Mouse (Mus musculus): ENCODE measurements around the gene Zglp1. TPM values are rescaled to one million over a fixed set of nuclear protein-coding genes. Genes with fewer than 3 reads are reported as not detected.
"Not testable (repeated sequence)": the region's sequence is repeated elsewhere in the genome, so short reads cannot be mapped to it uniquely, and the experiment has no call there.

The Zglp1 gene
- polyA plus RNA-seq, 1 experiment from 2014 or later: 0.62 TPM

- no peak overlapping the region for H3K4me3 ChIP-seq
- peaks cover 16% of the 10 kb centered on the region; the same call in 1 of the 2 replicates for H3K27me3 ChIP-seq (replicated peaks)
- no peaks in the 10 kb centered on the region for H3K36me3 ChIP-seq
- WGBS (ENCODE audit: insufficient replicate concordance): 38% methylated on average over 10 of the region's 10 CpGs
- peaks cover 8% of the 10 kb centered on the region for H3K4me1 ChIP-seq
- H3K9me3 ChIP-seq (replicated peaks): no peaks in the 10 kb centered on the region
- peak; percentile 83 for ATAC-seq
- peak overlapping the region; percentile 12 for H3K4me2 ChIP-seq
- no peak overlapping the region for H3K27ac ChIP-seq
- H3K9ac ChIP-seq: no peak overlapping the region
Measured at GRCm38 (mm10) chr9:21051578-21051977, 15.3 kb downstream of the Zglp1 start.

GRCm38 (mm10) chr9:21045235-21045634 lies 21.7 kb downstream of the Zglp1 start:
- Histone ChIP-seq H3K4me1 (peaks cover 21% of the 10 kb centered on the region), H3K4me3 (no peak overlapping the region), H3K4me2 (no peak overlapping the region), H3K36me3 (no peaks in the 10 kb centered on the region), H3K9me3 (replicated peaks) (no peaks in the 10 kb centered on the region), H3K9ac (no peak overlapping the region), H3K27me3 (replicated peaks) (peaks cover 9% of the 10 kb centered on the region), H3K27ac (no peak overlapping the region)
- no peak for ATAC-seq
- 56% methylated on average over 3 of the region's 3 CpGs for WGBS (ENCODE audit: insufficient replicate concordance)

- 58% methylated on average over 1 of the region's 1 CpGs for WGBS (ENCODE audit: insufficient replicate concordance)
- H3K9me3 ChIP-seq (replicated peaks); H3K27ac ChIP-seq; H3K4me3 ChIP-seq; H3K36me3 ChIP-seq; ATAC-seq; H3K4me2 ChIP-seq; H3K9ac ChIP-seq: not testable (repeated sequence)
- peaks cover 10% of the 10 kb centered on the region for H3K27me3 ChIP-seq (replicated peaks)
- peaks cover 26% of the 10 kb centered on the region for H3K4me1 ChIP-seq
Measured at GRCm38 (mm10) chr9:21044785-21045184, 22.1 kb downstream of the Zglp1 start.

GRCm38 (mm10) chr9:21043563-21043962 lies 23.3 kb downstream of the Zglp1 start:
- ATAC-seq: no peak
- WGBS (ENCODE audit: insufficient replicate concordance): 38% methylated on average over 4 of the region's 4 CpGs
- no peaks in the 10 kb centered on the region for H3K36me3 ChIP-seq

GRCm38 (mm10) chr9:21041308-21041707 lies 25.6 kb downstream of the Zglp1 start:
- Histone ChIP-seq H3K4me2 (no peak overlapping the region), H3K36me3 (no peaks in the 10 kb centered on the region), H3K27ac (no peak overlapping the region), H3K9ac (no peak overlapping the region), H3K27me3 (replicated peaks) (peaks cover 41% of the 10 kb centered on the region), H3K4me1 (peaks cover 56% of the 10 kb centered on the region), H3K4me3 (no peak overlapping the region), H3K9me3 (replicated peaks) (no peaks in the 10 kb centered on the region)
- ATAC-seq: no peak
- 27% methylated on average over 4 of the region's 4 CpGs for WGBS (ENCODE audit: insufficient replicate concordance)

More at GRCm38 (mm10) chr9:21043563-21043962, 23.3 kb downstream of the Zglp1 start:
- H3K9ac ChIP-seq: no peak overlapping the region; the same call in 1 of the 2 replicates
- H3K4me1 ChIP-seq: peaks cover 37% of the 10 kb centered on the region
- no peaks in the 10 kb centered on the region for H3K9me3 ChIP-seq (replicated peaks)
- peak overlapping the region; percentile 45; the same call in 1 of the 2 replicates for H3K27ac ChIP-seq
- no peak overlapping the region for H3K4me3 ChIP-seq
- H3K4me2 ChIP-seq: no peak overlapping the region
- peaks cover 22% of the 10 kb centered on the region for H3K27me3 ChIP-seq (replicated peaks)

- Histone ChIP-seq H3K4me2 (peak overlapping the region; percentile 13), H3K9me3 (replicated peaks) (no peaks in the 10 kb centered on the region), H3K4me3 (no peak overlapping the region), H3K36me3 (no peaks in the 10 kb centered on the region), H3K9ac (peak overlapping the region; percentile 1; the same call in 1 of the 2 replicates), H3K27me3 (replicated peaks) (peaks cover 51% of the 10 kb centered on the region), H3K27ac (peak overlapping the region; percentile 52; the same call in 1 of the 2 replicates), H3K4me1 (peaks cover 68% of the 10 kb centered on the region)
- ATAC-seq: peak; percentile 88
- WGBS (ENCODE audit: insufficient replicate concordance): 32% methylated on average over 3 of the region's 3 CpGs
Measured at GRCm38 (mm10) chr9:21039779-21040178, 27.1 kb downstream of the Zglp1 start.

GRCm38 (mm10) chr9:21037481-21037891 lies 29.4 kb downstream of the Zglp1 start:
- peaks cover 83% of the 10 kb centered on the region for H3K4me1 ChIP-seq
- H3K27me3 ChIP-seq (replicated peaks): peaks cover 74% of the 10 kb centered on the region
- peak overlapping the region; percentile 8; the same call in 1 of the 2 replicates for H3K9ac ChIP-seq
- ATAC-seq: no peak
- no peak overlapping the region for H3K27ac ChIP-seq
- H3K9me3 ChIP-seq (replicated peaks): no peaks in the 10 kb centered on the region
- peak overlapping the region; percentile 38 for H3K4me3 ChIP-seq
- WGBS (ENCODE audit: insufficient replicate concordance): 5% methylated on average over 31 of the region's 31 CpGs
- H3K4me2 ChIP-seq: peak overlapping the region; percentile 61
- H3K36me3 ChIP-seq: no peaks in the 10 kb centered on the region

GRCm38 (mm10) chr9:21036666-21037065 lies 30.2 kb downstream of the Zglp1 start:
- Histone ChIP-seq H3K9ac (no peak overlapping the region), H3K27me3 (replicated peaks) (peaks cover 82% of the 10 kb centered on the region), H3K4me2 (peak overlapping the region; percentile 61; the same call in 1 of the 2 replicates), H3K9me3 (replicated peaks) (no peaks in the 10 kb centered on the region), H3K36me3 (no peaks in the 10 kb centered on the region), H3K27ac (no peak overlapping the region), H3K4me3 (no peak overlapping the region), H3K4me1 (peaks cover 90% of the 10 kb centered on the region)
- no peak for ATAC-seq
- 8% methylated on average over 22 of the region's 22 CpGs for WGBS (ENCODE audit: insufficient replicate concordance)

GRCm38 (mm10) chr9:21036161-21036560 lies 30.7 kb downstream of the Zglp1 start:
- Histone ChIP-seq H3K27me3 (replicated peaks) (peaks cover 84% of the 10 kb centered on the region), H3K4me3 (no peak overlapping the region), H3K4me2 (no peak overlapping the region; the same call in 1 of the 2 replicates), H3K36me3 (no peaks in the 10 kb centered on the region), H3K27ac (no peak overlapping the region), H3K9me3 (replicated peaks) (no peaks in the 10 kb centered on the region), H3K4me1 (peaks cover 90% of the 10 kb centered on the region), H3K9ac (no peak overlapping the region)
- WGBS (ENCODE audit: insufficient replicate concordance): 9% methylated on average over 20 of the region's 20 CpGs
- no peak for ATAC-seq

GRCm38 (mm10) chr9:21035586-21035985 lies 31.3 kb downstream of the Zglp1 start:
- no peaks in the 10 kb centered on the region for H3K36me3 ChIP-seq
- no peak overlapping the region for H3K4me3 ChIP-seq
- WGBS (ENCODE audit: insufficient replicate concordance): 29% methylated on average over 9 of the region's 9 CpGs
- no peak overlapping the region for H3K4me2 ChIP-seq
- H3K27me3 ChIP-seq (replicated peaks): peaks cover 84% of the 10 kb centered on the region
- no peak overlapping the region for H3K9ac ChIP-seq
- H3K27ac ChIP-seq: no peak overlapping the region
- peaks cover 88% of the 10 kb centered on the region for H3K4me1 ChIP-seq
- ATAC-seq: no peak
- no peaks in the 10 kb centered on the region for H3K9me3 ChIP-seq (replicated peaks)

GRCm38 (mm10) chr9:21034481-21035085 lies 32.3 kb downstream of the Zglp1 start:
- Histone ChIP-seq H3K27me3 (replicated peaks) (peaks cover 81% of the 10 kb centered on the region), H3K4me3 (0 out of 2 replicates have a peak overlapping the region, but pooled peaks have one; percentile 3), H3K27ac (no peak overlapping the region), H3K4me2 (peak overlapping the region; percentile 20; the same call in 1 of the 2 replicates), H3K36me3 (no peaks in the 10 kb centered on the region), H3K4me1 (peaks cover 86% of the 10 kb centered on the region), H3K9me3 (replicated peaks) (no peaks in the 10 kb centered on the region), H3K9ac (no peak overlapping the region)
- WGBS (ENCODE audit: insufficient replicate concordance): 8% methylated on average over 17 of the region's 17 CpGs
- ATAC-seq: no peak

GRCm38 (mm10) chr9:21033136-21033535 lies 33.8 kb downstream of the Zglp1 start:
- WGBS (ENCODE audit: insufficient replicate concordance): under 1% methylated on average over 34 of the region's 34 CpGs
- ATAC-seq: peak; percentile 51
- Histone ChIP-seq H3K4me2 (peak overlapping the region; percentile 99), H3K4me3 (peak overlapping the region; percentile 74), H3K36me3 (peaks cover under 1% of the 10 kb centered on the region; the same call in 1 of the 2 replicates), H3K27ac (no peak overlapping the region), H3K4me1 (peaks cover 89% of the 10 kb centered on the region), H3K9ac (peak overlapping the region; percentile 70), H3K27me3 (replicated peaks) (peaks cover 66% of the 10 kb centered on the region), H3K9me3 (replicated peaks) (no peaks in the 10 kb centered on the region)
